Mouse (Mus musculus) left cerebral cortex, adult 8-10 months (tissue): ENCODE results near the gene Kif26b. TPM values are rescaled to one million over a fixed set of nuclear protein-coding genes. Genes with fewer than 3 reads are reported as not detected.

Experiments
- DNase-seq, 2 experiments: peaks; one replicate each; pipeline ENCODE4 v3.0.0; 2022; ENCODE audit warnings: low spot score in 2 of 2
- total RNA-seq, 4 experiments: library from RNA; stranded (reverse); gene quantifications; 2 replicates each; pipeline ENCODE4 v1.2.4; 2022

Kif26b gene
- total RNA-seq, 4 experiments from 2014 or later, result 9.3 to 10.2 (median 9.4) TPM

DNA sequence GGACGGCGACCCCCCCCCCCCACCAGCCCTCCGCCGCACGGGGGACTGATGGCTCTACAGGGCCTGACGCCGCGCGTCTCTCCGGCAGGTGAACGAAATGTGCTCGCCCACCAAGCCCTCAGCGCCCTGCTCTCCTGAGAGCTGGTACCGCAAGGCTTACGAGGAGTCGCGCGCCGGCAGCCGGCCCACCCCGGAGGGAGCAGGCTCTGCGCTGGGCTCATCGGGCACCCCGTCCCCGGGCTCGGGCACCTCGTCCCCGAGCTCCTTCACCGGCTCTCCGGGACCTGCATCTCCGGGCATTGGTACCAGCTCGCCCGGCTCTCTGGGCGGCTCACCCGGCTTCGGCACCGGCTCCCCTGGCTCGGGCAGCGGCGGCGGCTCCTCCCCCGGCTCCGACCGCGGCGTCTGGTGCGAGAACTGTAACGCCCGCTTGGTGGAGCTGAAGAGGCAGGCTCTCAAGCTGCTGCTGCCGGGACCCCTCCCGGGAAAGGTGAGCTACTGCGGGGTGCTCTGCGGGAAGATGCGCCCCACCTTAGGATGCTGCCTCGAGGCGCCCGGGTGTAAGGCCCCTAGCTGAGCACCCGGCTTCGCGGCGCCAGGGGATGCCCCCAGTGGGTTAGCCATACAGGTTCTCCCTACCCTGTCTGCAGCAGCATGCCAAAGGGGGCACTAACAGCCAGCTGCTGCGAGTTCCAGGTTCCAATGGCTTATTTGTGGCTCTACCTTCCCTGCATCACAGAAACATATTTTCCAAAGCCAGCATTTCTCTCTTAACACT lies 1.6 kb downstream of the Kif26b start:
- DNase-seq, result peak; percentile 65 to 81

DNA sequence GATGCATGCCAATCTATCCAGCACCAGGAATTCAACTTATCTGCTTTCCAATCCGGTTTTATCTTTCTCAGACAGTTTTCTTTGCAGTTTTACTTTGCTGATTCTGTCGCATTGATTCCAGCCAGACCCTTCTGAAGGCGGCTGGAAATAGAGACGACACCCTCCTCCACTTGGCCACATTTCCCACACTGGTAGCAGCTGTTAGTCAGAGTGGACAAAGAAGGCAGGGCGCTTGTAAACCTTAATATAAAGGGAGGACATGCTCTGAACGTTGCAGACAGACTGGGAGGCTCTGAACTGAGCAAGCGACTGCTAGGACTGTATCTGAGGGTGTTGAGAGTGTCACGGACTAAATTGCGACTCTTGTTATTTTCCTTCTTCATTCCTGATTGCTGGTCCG lies 11.3 kb downstream of the Kif26b start:
- DNase-seq, result no peak

- DNase-seq, result no peak
These were observed 13.5 kb downstream of the Kif26b start for GRCm38 (mm10) chr1:178542415-178542814.

- DNase-seq, result no peak
These were observed 14.3 kb downstream of the Kif26b start for GRCm38 (mm10) chr1:178542990-178543944.

GRCm38 (mm10) chr1:178544585-178544984 lies 15.7 kb downstream of the Kif26b start:
- DNase-seq, result no peak

DNA sequence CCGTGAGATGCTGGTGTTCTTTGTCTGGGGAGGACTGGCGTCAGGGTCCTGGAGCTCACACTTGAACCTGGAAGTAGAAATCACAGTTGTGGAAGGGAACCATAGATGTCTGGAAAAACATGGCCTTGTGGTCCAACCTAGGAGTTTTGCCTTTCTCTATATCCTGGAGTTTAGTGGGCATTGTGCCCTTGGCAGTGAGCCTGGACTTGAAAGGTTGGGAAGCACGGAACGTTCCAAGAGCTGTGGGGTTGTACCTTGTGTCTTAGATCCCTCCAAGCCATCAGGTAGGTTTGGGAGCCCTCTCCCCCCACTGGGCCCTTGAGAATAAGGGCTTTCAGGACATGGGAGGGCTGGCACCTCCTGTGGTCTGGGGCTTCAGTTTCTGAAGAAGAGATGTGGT lies 20.7 kb downstream of the Kif26b start:
- DNase-seq, result no peak

DNA sequence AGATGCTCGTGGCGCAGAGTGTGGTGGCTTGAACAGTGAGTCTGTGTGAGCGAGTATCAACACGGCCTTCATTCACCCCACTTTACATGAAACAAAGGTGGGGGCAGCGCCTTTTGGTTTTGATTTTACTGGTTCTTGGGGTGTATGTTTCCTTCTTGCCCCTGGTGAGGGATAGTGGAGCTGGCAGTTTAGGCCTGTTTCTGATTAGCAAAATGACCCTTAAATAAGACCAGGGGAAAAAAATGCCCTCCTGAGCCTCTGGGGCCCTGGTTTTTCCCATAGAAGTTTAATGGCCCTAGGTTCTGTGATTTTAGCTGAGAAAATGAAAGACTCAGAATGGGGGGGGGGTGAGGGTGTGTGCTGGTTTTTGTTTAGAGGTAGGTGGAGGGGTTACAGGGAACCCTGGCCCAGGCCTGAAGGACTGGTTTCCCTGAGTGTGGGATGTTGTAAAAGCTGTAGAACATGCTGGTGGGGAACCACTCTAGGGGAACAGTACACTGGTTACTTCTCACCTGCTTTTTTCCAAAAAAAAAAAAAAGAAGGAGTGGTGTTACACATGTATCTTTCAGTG lies 21.6 kb downstream of the Kif26b start:
- no peak for DNase-seq

GRCm38 (mm10) chr1:178552278-178552897 lies 23.5 kb downstream of the Kif26b start:
- no peak for DNase-seq

GRCm38 (mm10) chr1:178552898-178553284 lies 24.0 kb downstream of the Kif26b start:
- no peak for DNase-seq

DNA sequence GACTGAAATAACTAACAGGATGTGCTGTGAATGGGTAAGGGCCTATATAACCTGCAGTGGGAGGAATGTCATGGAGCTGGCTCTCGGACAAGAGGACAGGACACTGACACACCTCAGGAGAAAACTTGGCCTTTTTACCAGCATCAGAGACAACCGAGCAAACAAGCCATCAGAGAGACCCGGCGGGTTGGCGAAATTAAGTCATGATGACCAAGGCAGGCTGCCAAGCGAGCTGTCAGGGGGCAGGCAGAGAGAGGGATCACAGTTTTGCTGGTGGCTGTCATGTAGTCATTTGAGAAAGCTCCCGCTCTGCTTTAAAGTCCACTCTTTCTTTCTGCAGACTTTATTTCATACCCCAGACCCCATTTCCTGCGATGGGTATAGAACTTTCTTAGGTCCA lies 27.3 kb downstream of the Kif26b start:
- DNase-seq, result no peak

- DNase-seq, result no peak
These were observed 31.1 kb downstream of the Kif26b start for GRCm38 (mm10) chr1:178560043-178560442.

- no peak for DNase-seq
These were observed 34.9 kb downstream of the Kif26b start for GRCm38 (mm10) chr1:178563834-178564233.

DNA sequence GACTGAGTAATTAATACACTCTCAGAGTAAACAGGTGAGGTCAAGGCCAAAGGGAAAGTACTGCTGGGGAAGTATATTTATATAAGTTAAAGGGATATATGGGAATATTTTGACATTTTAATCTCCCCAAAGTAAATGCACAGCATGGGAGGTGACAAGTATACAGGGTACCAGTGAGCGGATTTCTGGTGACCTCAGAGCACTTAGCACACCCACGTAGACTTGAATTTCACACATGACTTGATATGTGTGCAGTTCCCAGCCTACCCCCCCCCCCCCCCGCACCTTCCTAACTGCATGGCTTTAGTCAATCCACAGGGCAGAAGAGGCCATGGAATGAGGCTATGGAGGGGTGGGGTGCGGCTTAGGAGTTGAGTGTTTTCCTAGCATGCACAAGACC lies 35.9 kb downstream of the Kif26b start:
- no peak for DNase-seq

- DNase-seq, result no peak
These were observed 39.9 kb downstream of the Kif26b start for GRCm38 (mm10) chr1:178568551-178569545.

DNA sequence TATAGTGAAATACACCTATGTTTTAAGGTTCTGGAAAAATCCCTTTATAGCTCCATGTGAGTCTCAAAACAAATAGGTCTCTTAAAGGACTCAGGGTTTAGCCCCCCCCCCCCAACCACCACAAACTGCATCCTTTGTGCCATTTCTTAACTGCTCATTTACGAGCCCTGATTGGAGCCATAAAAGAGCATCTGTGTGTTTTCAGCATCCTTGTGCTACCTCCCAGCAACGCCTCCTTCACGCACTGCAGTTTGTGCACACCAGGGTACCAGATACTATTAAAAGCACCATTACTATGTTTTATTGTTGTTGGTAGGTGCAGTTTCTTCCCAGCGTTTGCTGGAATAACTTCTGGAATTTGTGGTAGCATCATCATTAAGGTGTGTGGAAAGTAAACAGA lies 42.1 kb downstream of the Kif26b start:
- DNase-seq, result no peak

DNA sequence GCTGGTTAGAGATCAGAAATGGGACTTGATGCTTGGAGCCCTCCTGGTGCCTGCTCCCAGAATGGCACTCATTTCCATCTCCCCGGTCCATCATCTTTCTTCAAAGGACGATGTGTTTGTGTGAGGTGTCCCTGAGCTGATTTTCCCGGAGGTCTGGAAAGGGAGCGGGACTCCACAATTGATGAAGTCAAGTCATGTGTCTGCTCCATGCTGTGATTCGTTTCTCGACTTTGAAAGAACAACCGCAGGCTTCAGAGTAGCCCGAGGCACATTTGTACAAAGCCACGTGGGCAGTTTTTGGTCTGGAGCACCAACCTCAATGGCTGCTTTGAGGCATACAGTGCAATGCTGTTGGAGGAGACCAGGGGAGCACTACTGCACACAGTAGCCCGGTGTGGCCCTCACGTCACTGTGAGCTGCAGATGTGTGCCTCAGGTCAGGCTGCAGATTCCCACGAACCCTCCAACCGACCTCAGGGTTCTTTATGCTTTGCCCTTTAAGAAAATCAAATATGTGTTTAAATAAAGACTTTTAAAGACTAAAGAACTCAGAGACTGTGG lies 43.0 kb downstream of the Kif26b start:
- DNase-seq, result no peak

DNA sequence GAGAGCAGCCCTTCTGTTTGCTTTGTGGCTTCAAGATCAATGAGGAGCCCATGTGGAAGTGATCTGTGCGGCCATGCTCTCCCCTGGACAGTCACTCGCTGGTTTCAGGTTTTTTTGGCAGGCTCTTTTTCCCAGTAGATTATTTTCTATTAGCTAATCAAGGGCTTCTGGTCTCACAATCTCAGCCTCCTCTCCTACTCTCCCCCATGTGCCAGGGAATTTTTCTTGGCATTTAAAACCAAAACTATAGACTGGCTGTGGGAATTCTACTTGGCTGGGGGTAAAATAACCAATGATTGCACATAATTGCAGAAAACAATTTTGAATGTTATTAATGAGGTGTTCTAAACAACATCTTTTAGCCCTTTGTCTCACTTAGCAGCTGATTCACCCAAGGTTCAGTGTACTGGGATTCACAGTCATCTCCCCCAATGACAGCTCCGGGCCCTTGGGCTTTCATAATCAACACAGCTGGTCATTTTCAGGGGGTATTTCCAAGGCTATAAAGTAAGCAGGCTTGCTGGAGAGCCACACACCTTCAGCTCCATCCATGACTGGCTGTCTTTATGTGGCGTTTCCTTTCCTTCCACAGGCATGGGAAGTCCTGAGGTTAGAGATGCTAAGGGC lies 44.6 kb downstream of the Kif26b start:
- no peak for DNase-seq

GRCm38 (mm10) chr1:178575706-178576105 lies 46.8 kb downstream of the Kif26b start:
- no peak for DNase-seq

DNA sequence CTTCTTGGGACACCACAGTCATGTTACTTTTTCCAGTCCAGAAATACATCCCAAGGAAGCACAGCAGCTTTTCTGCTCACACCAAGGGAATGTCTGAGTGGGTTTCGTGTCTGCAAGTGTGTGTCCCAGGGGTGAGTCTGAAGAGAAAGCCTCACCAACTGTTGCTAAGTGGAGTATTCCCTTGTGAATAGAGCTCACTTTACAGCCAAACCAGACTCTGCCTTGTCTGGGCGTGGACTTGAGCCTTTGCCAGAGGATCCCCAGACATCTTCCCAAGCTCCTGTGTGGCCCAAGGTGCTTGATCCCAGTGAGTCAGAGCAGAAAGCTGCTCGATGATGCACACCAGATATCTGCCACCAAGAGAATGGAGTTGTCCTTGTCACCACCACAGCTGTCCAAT lies 48.0 kb downstream of the Kif26b start:
- no peak for DNase-seq
